ENCODE assay signal across 17 mouse cellular contexts in the genomic region with DNA sequence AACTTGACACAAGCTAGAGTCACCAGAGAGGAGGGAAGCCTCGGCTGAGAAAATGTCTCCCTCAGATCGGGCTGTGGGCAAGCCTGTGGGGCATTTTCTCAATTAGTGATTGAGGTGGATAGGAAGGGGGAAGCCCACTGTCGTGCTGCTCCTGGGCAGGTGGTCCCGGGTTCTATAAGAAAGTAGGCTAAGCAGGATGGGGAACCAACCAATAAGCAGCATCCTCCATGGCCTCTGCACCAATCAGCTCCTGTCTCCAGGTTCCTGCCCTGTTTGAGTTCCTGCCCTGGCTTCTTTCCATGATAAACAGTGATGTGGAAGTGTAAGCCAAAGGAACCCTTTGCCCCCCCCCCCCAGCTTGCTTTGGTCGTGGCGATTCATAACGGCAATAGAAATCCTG.
A peak's percentile ranks its signal among the peaks of the same experiment; 100 is the strongest.
DNase-seq lines count a peak whose midpoint lies in the region; ATAC-seq and TF ChIP-seq lines count a peak whose summit lies in the region.
"Had no signal": no experiment of that assay in that cellular context is flagged by ENCODE, and none has a peak within 500 bp of the region (broad histone marks: within the 10 kb centered on the region; RNA-seq: fewer than 3 reads in every experiment).

No protein-coding gene starts in this region.

- H3K4me1 ChIP-seq in embryonic facial prominence, embryonic 14.5 days (ENCODE audit: control insufficient read depth, insufficient read depth, low read length): peaks cover 3% of the 10 kb centered on the region; the same call in 1 of the 2 replicates
- peaks cover 5% of the 10 kb centered on the region; the same call in 1 of the 2 replicates for H3K4me1 ChIP-seq in embryonic facial prominence, embryonic 10.5 days
- H3K4me1 ChIP-seq in midbrain, embryonic 11.5 days (ENCODE audit: control insufficient read depth, insufficient read depth, low read length): no peaks in the 10 kb centered on the region
- H3K4me1 ChIP-seq in midbrain, embryonic 16.5 days (ENCODE audit: control insufficient read depth, insufficient read depth, low read length): no peaks in the 10 kb centered on the region
- no peaks in the 10 kb centered on the region for H3K4me1 ChIP-seq in stomach, postnatal 0 days (replicated peaks; ENCODE audit: control insufficient read depth, insufficient read depth)
- H3K4me1 ChIP-seq: embryonic facial prominence, embryonic 12.5 days; midbrain, embryonic 15.5 days; neural tube, embryonic 13.5 days; stomach, embryonic 15.5 days had no signal

- H3K9me3 ChIP-seq in embryonic facial prominence, embryonic 14.5 days (ENCODE audit: control insufficient read depth, low read length): no peaks in the 10 kb centered on the region
- no peaks in the 10 kb centered on the region for H3K9me3 ChIP-seq in embryonic facial prominence, embryonic 10.5 days
- H3K9me3 ChIP-seq in midbrain, embryonic 11.5 days (ENCODE audit: control insufficient read depth, low read length): no peaks in the 10 kb centered on the region
- H3K9me3 ChIP-seq in midbrain, embryonic 16.5 days (replicated peaks; ENCODE audit: control insufficient read depth, low read length, poor library complexity, severe bottlenecking): no peaks in the 10 kb centered on the region
- H3K9me3 ChIP-seq in stomach, postnatal 0 days (ENCODE audit: control insufficient read depth, low read length): no peaks in the 10 kb centered on the region
- H3K9me3 ChIP-seq: embryonic facial prominence, embryonic 12.5 days; forebrain, embryonic 13.5 days; lung, embryonic 15.5 days; midbrain, embryonic 15.5 days; neural tube, embryonic 13.5 days; stomach, embryonic 15.5 days had no signal

- 0 out of 2 replicates have a peak, but pooled peaks have one; percentile 64 for ATAC-seq in embryonic facial prominence, embryonic 14.5 days (ENCODE audit: low read depth)
- no peak for ATAC-seq in midbrain, embryonic 11.5 days (ENCODE audit: low FRiP score)
- no peak for ATAC-seq in midbrain, embryonic 16.5 days
- 0 out of 2 replicates have a peak, but pooled peaks have one; percentile 38 for ATAC-seq in stomach, postnatal 0 days (ENCODE audit: low FRiP score, low TSS enrichment)
- ATAC-seq: CD4-positive, CD25-positive, alpha-beta regulatory T cell, adult 4 months; forebrain, embryonic 13.5 days; hindbrain, embryonic 16.5 days; midbrain, embryonic 15.5 days had no signal

- no peak for TF ChIP-seq EP300 in stomach, postnatal 0 days (optimal IDR thresholded peaks at IDR 0.05)

- H3K9ac ChIP-seq in embryonic facial prominence, embryonic 14.5 days (ENCODE audit: low read depth, low read length): no peak overlapping the region
- no peak overlapping the region for H3K9ac ChIP-seq in midbrain, embryonic 11.5 days (ENCODE audit: low read length)
- H3K9ac ChIP-seq in midbrain, embryonic 16.5 days (ENCODE audit: low read depth, low read length): no peak overlapping the region
- H3K9ac ChIP-seq in stomach, postnatal 0 days (ENCODE audit: low read length): no peak overlapping the region
- H3K9ac ChIP-seq: embryonic facial prominence, embryonic 12.5 days; forebrain, embryonic 13.5 days; lung, embryonic 15.5 days; midbrain, embryonic 15.5 days; neural tube, embryonic 13.5 days; stomach, embryonic 15.5 days had no signal

- no peak overlapping the region for H3K27ac ChIP-seq in embryonic facial prominence, embryonic 14.5 days (replicated peaks; ENCODE audit: low read depth, low read length)
- no peak overlapping the region for H3K27ac ChIP-seq in embryonic facial prominence, embryonic 10.5 days (replicated peaks)
- no peak overlapping the region for H3K27ac ChIP-seq in midbrain, embryonic 11.5 days (ENCODE audit: low read depth, low read length)
- H3K27ac ChIP-seq in midbrain, embryonic 16.5 days (ENCODE audit: low read length): no peak overlapping the region
- no peak overlapping the region for H3K27ac ChIP-seq in stomach, postnatal 0 days (replicated peaks)
- H3K27ac ChIP-seq: embryonic facial prominence, embryonic 12.5 days; forebrain, embryonic 13.5 days; gastrocnemius, adult 2 months; lung, embryonic 15.5 days; midbrain, embryonic 15.5 days; neural tube, embryonic 13.5 days; stomach, embryonic 15.5 days had no signal

- 48% methylated on average over 7 of the region's 7 CpGs for WGBS in embryonic facial prominence, embryonic 14.5 days
- WGBS in embryonic facial prominence, embryonic 10.5 days: 71% methylated on average over 7 of the region's 7 CpGs
- 80% methylated on average over 7 of the region's 7 CpGs for WGBS in midbrain, embryonic 11.5 days
- WGBS in midbrain, embryonic 16.5 days: 73% methylated on average over 7 of the region's 7 CpGs
- WGBS in stomach, postnatal 0 days: 36% methylated on average over 7 of the region's 7 CpGs

- no peaks in the 10 kb centered on the region for H3K27me3 ChIP-seq in embryonic facial prominence, embryonic 14.5 days (replicated peaks; ENCODE audit: control insufficient read depth, insufficient read depth, low read length)
- no peaks in the 10 kb centered on the region for H3K27me3 ChIP-seq in embryonic facial prominence, embryonic 10.5 days (replicated peaks; ENCODE audit: low read depth, poor library complexity, severe bottlenecking)
- no peaks in the 10 kb centered on the region for H3K27me3 ChIP-seq in midbrain, embryonic 11.5 days (ENCODE audit: control insufficient read depth, insufficient read depth, low read length)
- H3K27me3 ChIP-seq in midbrain, embryonic 16.5 days (ENCODE audit: control insufficient read depth, insufficient read depth, low read depth, low read length): no peaks in the 10 kb centered on the region
- H3K27me3 ChIP-seq in stomach, postnatal 0 days (ENCODE audit: control insufficient read depth, insufficient read depth, low read length): no peaks in the 10 kb centered on the region
- H3K27me3 ChIP-seq: embryonic facial prominence, embryonic 12.5 days; forebrain, embryonic 13.5 days; lung, embryonic 15.5 days; midbrain, embryonic 15.5 days; neural tube, embryonic 13.5 days; stomach, embryonic 15.5 days had no signal

- no peak overlapping the region for H3K4me3 ChIP-seq in embryonic facial prominence, embryonic 14.5 days (ENCODE audit: low read depth, low read length)
- H3K4me3 ChIP-seq in embryonic facial prominence, embryonic 10.5 days: no peak overlapping the region
- H3K4me3 ChIP-seq in midbrain, embryonic 11.5 days (ENCODE audit: low read depth, low read length): no peak overlapping the region
- no peak overlapping the region for H3K4me3 ChIP-seq in midbrain, embryonic 16.5 days (ENCODE audit: low read depth, low read length)
- H3K4me3 ChIP-seq in stomach, postnatal 0 days (ENCODE audit: low read depth, low read length): no peak overlapping the region
- H3K4me3 ChIP-seq: embryonic facial prominence, embryonic 12.5 days; forebrain, embryonic 13.5 days; gastrocnemius, adult 2 months; lung, embryonic 15.5 days; midbrain, embryonic 15.5 days; neural tube, embryonic 13.5 days; stomach, embryonic 15.5 days had no signal

- no peaks in the 10 kb centered on the region for H3K36me3 ChIP-seq in embryonic facial prominence, embryonic 14.5 days (ENCODE audit: control insufficient read depth, insufficient read depth, low read length)
- H3K36me3 ChIP-seq in embryonic facial prominence, embryonic 10.5 days (replicated peaks): no peaks in the 10 kb centered on the region
- H3K36me3 ChIP-seq in midbrain, embryonic 11.5 days (ENCODE audit: control insufficient read depth, insufficient read depth, low read length): no peaks in the 10 kb centered on the region
- H3K36me3 ChIP-seq in midbrain, embryonic 16.5 days (ENCODE audit: control insufficient read depth, insufficient read depth, low read length): no peaks in the 10 kb centered on the region
- H3K36me3 ChIP-seq in stomach, postnatal 0 days (ENCODE audit: control insufficient read depth, insufficient read depth, low read length): no peaks in the 10 kb centered on the region
- H3K36me3 ChIP-seq: embryonic facial prominence, embryonic 12.5 days; lung, embryonic 15.5 days; midbrain, embryonic 15.5 days; neural tube, embryonic 13.5 days; stomach, embryonic 15.5 days had no signal

- H3K4me2 ChIP-seq in embryonic facial prominence, embryonic 14.5 days (ENCODE audit: low read depth, low read length): peak overlapping the region; percentile 14; the same call in 1 of the 2 replicates
- no peak overlapping the region for H3K4me2 ChIP-seq in midbrain, embryonic 11.5 days
- no peak overlapping the region for H3K4me2 ChIP-seq in midbrain, embryonic 16.5 days (ENCODE audit: low read length)
- H3K4me2 ChIP-seq in stomach, postnatal 0 days (replicated peaks; ENCODE audit: low read depth): no peak overlapping the region
- H3K4me2 ChIP-seq: embryonic facial prominence, embryonic 12.5 days; forebrain, embryonic 13.5 days; lung, embryonic 15.5 days; midbrain, embryonic 15.5 days; neural tube, embryonic 13.5 days; stomach, embryonic 15.5 days had no signal

- TF ChIP-seq CTCF in stomach, postnatal 0 days (IDR thresholded peaks at IDR 0.05; ENCODE audit: low read depth): no peak

- peak; percentile 39 for DNase-seq in embryonic facial prominence, embryonic 14.5 days (ENCODE audit: low spot score)
- DNase-seq in embryonic facial prominence, embryonic 10.5 days (ENCODE audit: low spot score): no peak
- DNase-seq in kidney, postnatal 14 days: peak; percentile 14
- no peak for DNase-seq in kidney, adult 8-10 months
- DNase-seq in midbrain, embryonic 11.5 days (ENCODE audit: low spot score, missing footprints): peak; percentile 62
- DNase-seq in stomach, postnatal 0 days (ENCODE audit: low spot score): no peak
- DNase-seq: gastrocnemius, adult 2 months; thymus, postnatal 4 days had no signal

Comparison
In these comparisons a context has a peak if more than half of its experiments do, and no peak if none do; other contexts are left out.
1. DNase-seq: peak in embryonic facial prominence, embryonic 14.5 days (single experiment), kidney, postnatal 14 days (single experiment) and midbrain, embryonic 11.5 days (single experiment); none in embryonic facial prominence, embryonic 10.5 days (single experiment), kidney, adult 8-10 months (0 of 2) and stomach, postnatal 0 days (single experiment).
2. ATAC-seq: peak in embryonic facial prominence, embryonic 14.5 days (single experiment) and stomach, postnatal 0 days (single experiment); none in midbrain, embryonic 11.5 days (single experiment) and midbrain, embryonic 16.5 days (single experiment).